Mouse (Mus musculus): ENCODE measurements at regions not wholly inside any gene's neighbourhood (a gene's known extent, or its start where the extent isn't known, plus 50 kb on each side); places are given as distances from the start of the nearest gene placed in this dataset.

DNA sequence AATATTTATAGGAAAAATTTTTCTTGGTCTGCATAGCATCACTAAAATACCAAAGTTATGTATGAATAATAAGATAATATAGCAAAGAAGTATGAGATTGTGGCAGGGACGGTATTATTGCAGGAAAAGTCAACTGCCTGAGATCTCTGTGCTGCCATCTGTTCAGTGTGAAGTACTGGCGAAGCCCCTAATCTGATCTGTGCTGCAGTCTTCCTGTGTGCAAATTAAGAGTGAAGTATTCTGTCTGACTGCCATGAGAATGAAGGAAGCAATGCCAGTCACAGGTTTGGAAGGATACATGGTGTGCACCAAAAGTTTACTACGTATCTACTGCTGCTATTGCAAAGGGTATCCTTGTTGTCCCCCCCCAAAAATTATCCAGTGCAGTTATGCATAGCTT lies 501.5 kb downstream of the Rab28 start:
- Histone ChIP-seq H3K4me3 (ENCODE audit: low read depth, low read length) (no peak overlapping the region), H3K4me2 (ENCODE audit: low read length) (no peak overlapping the region), H3K4me1 (ENCODE audit: control insufficient read depth, insufficient read depth, low read length) (no peaks in the 10 kb centered on the region), H3K36me3 (ENCODE audit: control insufficient read depth, insufficient read depth, low read length) (no peaks in the 10 kb centered on the region), H3K9me3 (replicated peaks; ENCODE audit: control insufficient read depth, low read length, poor library complexity, severe bottlenecking) (no peaks in the 10 kb centered on the region), H3K27me3 (ENCODE audit: control insufficient read depth, insufficient read depth, low read depth, low read length) (no peaks in the 10 kb centered on the region), H3K27ac (ENCODE audit: low read length) (no peak overlapping the region), H3K9ac (ENCODE audit: low read depth, low read length) (no peak overlapping the region)
- no peak for ATAC-seq
- WGBS, result 91% methylated on average over 3 of the region's 3 CpGs

- no peaks in the 10 kb centered on the region for H3K27me3 ChIP-seq (ENCODE audit: control insufficient read depth, insufficient read depth, low read depth, low read length)
- no peak overlapping the region for H3K4me3 ChIP-seq (ENCODE audit: low read depth, low read length)
- no peaks in the 10 kb centered on the region for H3K9me3 ChIP-seq (replicated peaks; ENCODE audit: control insufficient read depth, low read length, poor library complexity, severe bottlenecking)
- no peak overlapping the region for H3K4me2 ChIP-seq (ENCODE audit: low read length)
- H3K4me1 ChIP-seq (ENCODE audit: control insufficient read depth, insufficient read depth, low read length), result no peaks in the 10 kb centered on the region
- no peak overlapping the region for H3K9ac ChIP-seq (ENCODE audit: low read depth, low read length)
- H3K27ac ChIP-seq (ENCODE audit: low read length), result no peak overlapping the region
- H3K36me3 ChIP-seq (ENCODE audit: control insufficient read depth, insufficient read depth, low read length), result no peaks in the 10 kb centered on the region
- no peak for ATAC-seq
Measured at GRCm38 (mm10) chr5:41204417-41204816, 503.5 kb downstream of the Rab28 start.

- no peaks in the 10 kb centered on the region for H3K9me3 ChIP-seq (replicated peaks; ENCODE audit: control insufficient read depth, low read length, poor library complexity, severe bottlenecking)
- no peak overlapping the region for H3K4me2 ChIP-seq (ENCODE audit: low read length)
- H3K27ac ChIP-seq (ENCODE audit: low read length), result no peak overlapping the region
- H3K36me3 ChIP-seq (ENCODE audit: control insufficient read depth, insufficient read depth, low read length), result no peaks in the 10 kb centered on the region
- H3K27me3 ChIP-seq (ENCODE audit: control insufficient read depth, insufficient read depth, low read depth, low read length), result no peaks in the 10 kb centered on the region
- H3K4me3 ChIP-seq (ENCODE audit: low read depth, low read length), result no peak overlapping the region
- 82% methylated on average over 5 of the region's 5 CpGs for WGBS
- no peaks in the 10 kb centered on the region for H3K4me1 ChIP-seq (ENCODE audit: control insufficient read depth, insufficient read depth, low read length)
- H3K9ac ChIP-seq (ENCODE audit: low read depth, low read length), result no peak overlapping the region
- ATAC-seq, result no peak
Measured at GRCm38 (mm10) chr5:41187193-41187592, 520.8 kb downstream of the Rab28 start.

GRCm38 (mm10) chr5:41177220-41177619 lies 530.7 kb downstream of the Rab28 start:
- no peaks in the 10 kb centered on the region for H3K36me3 ChIP-seq (ENCODE audit: control insufficient read depth, insufficient read depth, low read length)
- H3K9ac ChIP-seq (ENCODE audit: low read depth, low read length), result no peak overlapping the region
- no peaks in the 10 kb centered on the region for H3K27me3 ChIP-seq (ENCODE audit: control insufficient read depth, insufficient read depth, low read depth, low read length)
- no peaks in the 10 kb centered on the region for H3K9me3 ChIP-seq (replicated peaks; ENCODE audit: control insufficient read depth, low read length, poor library complexity, severe bottlenecking)
- no peak overlapping the region for H3K27ac ChIP-seq (ENCODE audit: low read length)
- WGBS, result 79% methylated on average over 3 of the region's 3 CpGs
- H3K4me1 ChIP-seq (ENCODE audit: control insufficient read depth, insufficient read depth, low read length), result no peaks in the 10 kb centered on the region
- no peak overlapping the region for H3K4me2 ChIP-seq (ENCODE audit: low read length)
- no peak for ATAC-seq
- no peak overlapping the region for H3K4me3 ChIP-seq (ENCODE audit: low read depth, low read length)

GRCm38 (mm10) chr5:41165870-41166626 lies 541.9 kb downstream of the Rab28 start:
- Histone ChIP-seq H3K4me1 (ENCODE audit: control insufficient read depth, insufficient read depth, low read length) (no peaks in the 10 kb centered on the region), H3K9ac (ENCODE audit: low read depth, low read length) (no peak overlapping the region), H3K27ac (ENCODE audit: low read length) (no peak overlapping the region), H3K4me3 (ENCODE audit: low read depth, low read length) (no peak overlapping the region), H3K4me2 (ENCODE audit: low read length) (no peak overlapping the region), H3K36me3 (ENCODE audit: control insufficient read depth, insufficient read depth, low read length) (no peaks in the 10 kb centered on the region), H3K9me3 (replicated peaks; ENCODE audit: control insufficient read depth, low read length, poor library complexity, severe bottlenecking) (no peaks in the 10 kb centered on the region), H3K27me3 (ENCODE audit: control insufficient read depth, insufficient read depth, low read depth, low read length) (no peaks in the 10 kb centered on the region)
- WGBS, result 42% methylated on average over 14 of the region's 14 CpGs
- peak; percentile 21; the same call in 1 of the 2 replicates for ATAC-seq

DNA sequence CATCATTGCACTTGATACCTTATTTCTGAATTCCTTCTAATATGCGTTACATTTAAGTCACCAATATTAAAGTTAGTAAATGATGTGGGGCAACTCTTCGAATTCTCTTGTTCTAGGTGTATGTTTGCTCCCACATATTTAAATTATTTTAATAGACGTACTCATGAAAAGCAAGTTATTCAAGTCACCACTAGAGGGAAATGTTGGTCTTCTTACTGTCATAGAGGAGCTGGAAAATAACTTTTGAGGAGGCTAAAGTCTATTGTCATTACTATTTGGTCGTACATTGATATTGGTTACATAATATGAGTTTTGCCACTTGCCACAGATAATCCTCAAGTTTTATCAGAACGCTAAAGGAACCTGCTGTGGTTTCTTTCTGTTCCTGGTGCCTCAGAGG lies 582.9 kb downstream of the Rab28 start:
- H3K4me3 ChIP-seq (ENCODE audit: low read depth, low read length), result no peak overlapping the region
- no peaks in the 10 kb centered on the region for H3K9me3 ChIP-seq (replicated peaks; ENCODE audit: control insufficient read depth, low read length, poor library complexity, severe bottlenecking)
- no peaks in the 10 kb centered on the region for H3K4me1 ChIP-seq (ENCODE audit: control insufficient read depth, insufficient read depth, low read length)
- 26% methylated on average over 5 of the region's 5 CpGs for WGBS
- no peak overlapping the region for H3K9ac ChIP-seq (ENCODE audit: low read depth, low read length)
- ATAC-seq, result 0 out of 2 replicates have a peak, but pooled peaks have one; percentile 45
- no peak overlapping the region for H3K4me2 ChIP-seq (ENCODE audit: low read length)
- H3K36me3 ChIP-seq (ENCODE audit: control insufficient read depth, insufficient read depth, low read length), result no peaks in the 10 kb centered on the region
- no peak overlapping the region for H3K27ac ChIP-seq (ENCODE audit: low read length)
- H3K27me3 ChIP-seq (ENCODE audit: control insufficient read depth, insufficient read depth, low read depth, low read length), result no peaks in the 10 kb centered on the region

DNA sequence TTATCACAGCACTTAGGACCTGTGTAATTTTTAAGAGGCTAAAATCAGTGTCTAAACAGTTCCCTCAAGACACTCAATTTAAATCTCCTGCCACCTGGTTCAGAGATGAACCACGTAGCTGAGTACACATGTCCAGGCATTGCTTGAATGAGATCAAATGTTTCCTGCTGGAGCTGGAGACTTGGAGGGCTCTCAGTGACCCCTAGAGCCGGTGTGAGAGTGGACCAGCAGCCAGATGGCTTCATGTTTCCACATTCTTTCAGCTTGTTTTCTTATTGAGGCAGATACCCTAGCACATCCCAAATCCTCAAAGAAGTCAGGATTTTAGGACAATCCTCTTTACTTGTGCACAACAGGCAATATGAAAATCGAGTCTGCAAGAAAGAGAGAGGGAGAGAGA lies 590.3 kb downstream of the Rab28 start:
- no peak overlapping the region for H3K4me2 ChIP-seq (ENCODE audit: low read length)
- no peak overlapping the region for H3K27ac ChIP-seq (ENCODE audit: low read length)
- WGBS, result 56% methylated on average over 3 of the region's 3 CpGs
- H3K9ac ChIP-seq (ENCODE audit: low read depth, low read length), result no peak overlapping the region
- no peak overlapping the region for H3K4me3 ChIP-seq (ENCODE audit: low read depth, low read length)
- H3K9me3 ChIP-seq (replicated peaks; ENCODE audit: control insufficient read depth, low read length, poor library complexity, severe bottlenecking), result no peaks in the 10 kb centered on the region
- no peak for ATAC-seq
- no peaks in the 10 kb centered on the region for H3K36me3 ChIP-seq (ENCODE audit: control insufficient read depth, insufficient read depth, low read length)
- H3K27me3 ChIP-seq (ENCODE audit: control insufficient read depth, insufficient read depth, low read depth, low read length), result no peaks in the 10 kb centered on the region
- H3K4me1 ChIP-seq (ENCODE audit: control insufficient read depth, insufficient read depth, low read length), result no peaks in the 10 kb centered on the region

DNA sequence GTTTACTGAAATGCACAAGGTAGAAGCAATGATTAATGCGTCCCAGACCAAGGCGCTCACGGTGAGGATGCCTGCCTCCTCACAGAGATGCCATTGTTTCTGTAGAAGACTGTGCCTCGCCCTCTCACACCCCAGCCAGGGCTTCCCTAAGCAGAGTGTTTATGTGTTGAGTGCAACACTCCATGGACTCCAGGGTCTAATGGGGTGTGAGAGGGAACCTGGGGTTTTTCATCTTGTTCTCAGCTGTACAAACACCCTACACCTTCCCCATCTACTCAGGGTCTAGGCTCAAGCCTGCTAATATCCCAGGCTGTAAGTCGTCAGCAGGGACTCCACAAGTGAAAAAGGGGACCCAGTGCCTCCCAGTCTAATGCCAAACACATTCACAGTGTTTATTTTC lies 620.2 kb downstream of the Rab28 start:
- WGBS, result 58% methylated on average over 5 of the region's 5 CpGs
- no peak for ATAC-seq
- Histone ChIP-seq H3K9me3 (replicated peaks; ENCODE audit: control insufficient read depth, low read length, poor library complexity, severe bottlenecking) (no peaks in the 10 kb centered on the region), H3K4me1 (ENCODE audit: control insufficient read depth, insufficient read depth, low read length) (no peaks in the 10 kb centered on the region), H3K27ac (ENCODE audit: low read length) (no peak overlapping the region), H3K27me3 (ENCODE audit: control insufficient read depth, insufficient read depth, low read depth, low read length) (no peaks in the 10 kb centered on the region), H3K4me2 (ENCODE audit: low read length) (no peak overlapping the region), H3K9ac (ENCODE audit: low read depth, low read length) (no peak overlapping the region), H3K4me3 (ENCODE audit: low read depth, low read length) (no peak overlapping the region), H3K36me3 (ENCODE audit: control insufficient read depth, insufficient read depth, low read length) (no peaks in the 10 kb centered on the region)

DNA sequence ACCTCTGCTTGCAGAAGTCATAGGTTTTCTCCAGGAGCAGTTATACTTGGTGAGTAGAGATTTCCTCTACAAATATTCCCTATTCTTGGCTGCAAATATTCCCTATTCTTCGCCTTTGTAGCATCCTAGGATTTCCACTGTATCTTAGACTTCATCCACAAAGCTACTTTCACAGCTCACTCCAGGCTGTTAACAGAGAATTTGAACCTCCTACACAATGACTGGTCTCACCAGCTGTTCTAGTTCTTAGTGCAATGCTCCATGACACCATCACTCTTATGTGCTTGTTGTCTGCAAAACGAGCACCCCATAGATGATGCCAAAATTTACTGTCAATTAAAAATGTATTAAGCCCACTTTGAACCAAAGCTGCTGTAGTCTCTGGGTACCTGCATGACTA lies 631.5 kb downstream of the Rab28 start:
- Histone ChIP-seq H3K4me3 (ENCODE audit: low read depth, low read length) (no peak overlapping the region), H3K27me3 (ENCODE audit: control insufficient read depth, insufficient read depth, low read depth, low read length) (no peaks in the 10 kb centered on the region), H3K4me1 (ENCODE audit: control insufficient read depth, insufficient read depth, low read length) (no peaks in the 10 kb centered on the region), H3K36me3 (ENCODE audit: control insufficient read depth, insufficient read depth, low read length) (no peaks in the 10 kb centered on the region), H3K27ac (ENCODE audit: low read length) (no peak overlapping the region), H3K4me2 (ENCODE audit: low read length) (no peak overlapping the region), H3K9ac (ENCODE audit: low read depth, low read length) (no peak overlapping the region), H3K9me3 (replicated peaks; ENCODE audit: control insufficient read depth, low read length, poor library complexity, severe bottlenecking) (no peaks in the 10 kb centered on the region)
- no peak for ATAC-seq
- 83% methylated on average over 2 of the region's 2 CpGs for WGBS
